Mouse (Mus musculus) intestine, embryonic 16.5 days (tissue): ENCODE data around the gene Arsg. TPM values are rescaled to one million over a fixed set of nuclear protein-coding genes. Genes with fewer than 3 reads are reported as not detected.
"Not testable (repeated sequence)": the region's sequence is repeated elsewhere in the genome, so short reads cannot be mapped to it uniquely, and the experiment has no call there.

Experiments
- ATAC-seq: fragments of 200-750 bp; cut with Nextera tagmentation; 2 replicates; pipeline ENCODE4 v1.8.0; 2017; ENCODE audit warnings: moderate TSS enrichment, moderate library complexity
- H3K27ac ChIP-seq: fragments of 300-500 bp; sonication (generic); 2 replicates; pipeline ENCODE4 v1.5.1; 2014; ENCODE audit warnings: mild to moderate bottlenecking, low read length
- H3K27me3 ChIP-seq: fragments of 300-500 bp; sonication (generic); replicated peaks from 2 replicates; pipeline ENCODE4 v1.6.1; 2014; ENCODE audit warnings: low read length, control low read depth, mixed read lengths; ENCODE audit not compliant: control insufficient read depth, insufficient read depth
- H3K36me3 ChIP-seq: fragments of 300-500 bp; sonication (generic); 2 replicates; pipeline ENCODE4 v1.6.1; 2014; ENCODE audit warnings: low read length, control low read depth; ENCODE audit not compliant: control insufficient read depth, insufficient read depth
- H3K4me1 ChIP-seq: fragments of 300-500 bp; sonication (generic); 2 replicates; pipeline ENCODE4 v1.6.1; 2014; ENCODE audit warnings: low read length, control low read depth, mixed read lengths; ENCODE audit not compliant: control insufficient read depth, insufficient read depth
- H3K4me2 ChIP-seq: fragments of 300-500 bp; sonication (generic); 2 replicates; pipeline ENCODE4 v1.6.1; 2014; ENCODE audit warnings: low read depth, low read length, control low read depth
- H3K4me3 ChIP-seq: fragments of 300-500 bp; sonication (generic); 2 replicates; pipeline ENCODE4 v1.5.1; 2014; ENCODE audit warnings: mild to moderate bottlenecking, low read length
- H3K9ac ChIP-seq: fragments of 300-500 bp; sonication (generic); 2 replicates; pipeline ENCODE4 v1.6.1; 2014; ENCODE audit warnings: low read depth, low read length
- H3K9me3 ChIP-seq: fragments of 300-500 bp; sonication (generic); 2 replicates; pipeline ENCODE4 v1.6.1; 2016; ENCODE audit warnings: low read length, control low read depth; ENCODE audit not compliant: control insufficient read depth
- WGBS: fragments of 180-500 bp; shearing (Covaris S2); extraction: QIAGEN DNeasy Blood & Tissue Kit; methylation state at CpG from one replicate; pipeline ENCODE4 v1.1.7; 2014; 5-methylcytosine and 5-hydroxymethylcytosine counted together
- polyA plus RNA-seq: library from polyadenylated mRNA; unstranded; fragments of >200 nt; fragmentation: Nextera tagmentation; extraction: Ambion mirVana; gene quantifications from 2 replicates; pipeline ENCODE4 v1.2.1, GENCODE M21; 2015

The Arsg gene
- polyA plus RNA-seq, 1 experiment from 2014 or later: 3.1 TPM

DNA sequence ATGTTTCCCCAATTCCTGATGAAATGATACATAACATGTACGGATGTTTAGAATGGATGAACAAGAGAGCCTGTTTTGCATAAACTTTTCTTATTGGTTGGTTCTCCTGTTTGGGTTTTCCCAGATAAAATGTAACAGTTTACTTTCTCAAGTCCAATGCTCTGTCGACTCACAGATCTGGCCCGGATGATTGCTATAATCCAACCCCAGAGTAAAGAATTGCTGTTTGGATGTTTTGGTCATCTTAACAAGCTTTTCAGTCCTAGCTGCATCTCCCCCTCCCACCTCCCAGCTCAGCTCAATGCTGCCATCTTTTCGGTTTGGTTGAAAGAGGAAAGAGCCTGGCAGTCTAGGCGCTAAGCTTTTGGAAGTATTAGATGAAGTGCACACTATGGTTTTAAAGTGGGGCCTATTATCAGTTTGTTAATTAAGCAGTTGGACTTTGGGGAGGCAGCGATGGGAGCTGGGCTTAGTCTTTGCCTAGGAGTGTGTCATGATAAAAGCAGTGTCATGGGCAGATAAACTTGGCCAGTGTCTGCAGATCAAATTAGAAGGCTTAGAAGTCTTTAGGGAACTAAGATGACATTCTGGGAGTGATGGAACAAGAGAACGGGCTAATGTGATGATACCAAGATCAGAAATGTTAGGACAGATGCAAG, 139.8 kb downstream of the Arsg start:
- Histone ChIP-seq H3K9ac (no peak overlapping the region), H3K4me3 (no peak overlapping the region), H3K27me3 (no peaks in the 10 kb centered on the region), H3K36me3 (no peaks in the 10 kb centered on the region), H3K27ac (no peak overlapping the region), H3K4me1 (peaks cover 16% of the 10 kb centered on the region), H3K9me3 (no peaks in the 10 kb centered on the region), H3K4me2 (no peak overlapping the region)
- no peak for ATAC-seq
- 65% methylated on average over 7 of the region's 7 CpGs for WGBS

- no peak overlapping the region for H3K4me2 ChIP-seq
- no peak overlapping the region for H3K9ac ChIP-seq
- no peaks in the 10 kb centered on the region for H3K27me3 ChIP-seq
- H3K4me1 ChIP-seq: peaks cover 7% of the 10 kb centered on the region
- H3K36me3 ChIP-seq: no peaks in the 10 kb centered on the region
- no peak overlapping the region for H3K27ac ChIP-seq
- 64% methylated on average over 9 of the region's 9 CpGs for WGBS
- ATAC-seq: no peak
- H3K4me3 ChIP-seq: no peak overlapping the region
- no peaks in the 10 kb centered on the region for H3K9me3 ChIP-seq
Measured at GRCm38 (mm10) chr11:109615286-109615685, 142.1 kb downstream of the Arsg start.

- no peak overlapping the region for H3K4me2 ChIP-seq
- no peak overlapping the region for H3K9ac ChIP-seq
- H3K27ac ChIP-seq: no peak overlapping the region
- no peaks in the 10 kb centered on the region for H3K9me3 ChIP-seq
- H3K4me3 ChIP-seq: no peak overlapping the region
- no peaks in the 10 kb centered on the region for H3K27me3 ChIP-seq
- no peak for ATAC-seq
- 74% methylated on average over 4 of the region's 4 CpGs for WGBS
- H3K4me1 ChIP-seq: peaks cover 3% of the 10 kb centered on the region; the same call in 1 of the 2 replicates
- no peaks in the 10 kb centered on the region for H3K36me3 ChIP-seq
Measured at GRCm38 (mm10) chr11:109616352-109616751, 143.2 kb downstream of the Arsg start.

DNA sequence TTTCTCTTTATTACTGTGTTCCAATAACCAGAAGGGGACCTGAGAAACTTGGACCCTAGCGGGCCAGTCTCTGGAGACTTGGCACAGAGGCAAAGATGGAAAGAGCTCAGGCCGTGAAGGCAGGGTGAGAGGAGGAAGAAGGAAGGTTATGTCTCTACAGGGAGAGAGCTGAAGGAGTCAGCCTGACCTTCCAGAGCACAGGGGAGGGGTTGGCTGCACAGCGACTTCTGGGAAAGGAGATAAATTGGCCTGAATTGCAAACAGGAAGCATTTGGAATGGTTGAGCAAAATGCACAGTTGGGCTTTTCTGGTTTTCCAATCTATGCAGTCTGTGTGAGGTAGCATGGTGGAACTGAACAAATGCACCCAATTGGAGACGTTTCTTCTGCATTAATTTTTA, 143.6 kb downstream of the Arsg start:
- WGBS: 50% methylated on average over 4 of the region's 4 CpGs
- Histone ChIP-seq H3K9me3 (no peaks in the 10 kb centered on the region), H3K9ac (no peak overlapping the region), H3K27ac (no peak overlapping the region), H3K4me2 (no peak overlapping the region), H3K4me3 (no peak overlapping the region), H3K36me3 (no peaks in the 10 kb centered on the region), H3K4me1 (peaks cover 3% of the 10 kb centered on the region; the same call in 1 of the 2 replicates), H3K27me3 (no peaks in the 10 kb centered on the region)
- no peak for ATAC-seq

GRCm38 (mm10) chr11:109619055-109619454, 145.9 kb downstream of the Arsg start:
- ATAC-seq, H3K4me3 ChIP-seq, H3K4me1 ChIP-seq, H3K9ac ChIP-seq, H3K27me3 ChIP-seq, H3K4me2 ChIP-seq, H3K27ac ChIP-seq, H3K36me3 ChIP-seq, H3K9me3 ChIP-seq: not testable (repeated sequence)
- 33% methylated on average over 8 of the region's 8 CpGs for WGBS

- H3K27ac ChIP-seq: no peak overlapping the region
- ATAC-seq: no peak
- H3K4me2 ChIP-seq: no peak overlapping the region
- no peak overlapping the region for H3K4me3 ChIP-seq
- H3K4me1 ChIP-seq: peaks cover 9% of the 10 kb centered on the region; the same call in 1 of the 2 replicates
- no peaks in the 10 kb centered on the region for H3K9me3 ChIP-seq
- no peaks in the 10 kb centered on the region for H3K27me3 ChIP-seq
- H3K9ac ChIP-seq: no peak overlapping the region
- WGBS: 80% methylated on average over 6 of the region's 6 CpGs
- no peaks in the 10 kb centered on the region for H3K36me3 ChIP-seq
Measured at GRCm38 (mm10) chr11:109620356-109620755, 147.2 kb downstream of the Arsg start.

- H3K4me1 ChIP-seq: peaks cover 9% of the 10 kb centered on the region; the same call in 1 of the 2 replicates
- H3K4me2 ChIP-seq: no peak overlapping the region
- H3K4me3 ChIP-seq: no peak overlapping the region
- no peak overlapping the region for H3K9ac ChIP-seq
- H3K9me3 ChIP-seq: no peaks in the 10 kb centered on the region
- WGBS: 13% methylated on average over 2 of the region's 2 CpGs
- no peak overlapping the region for H3K27ac ChIP-seq
- ATAC-seq: peak; percentile 39; the same call in 1 of the 2 replicates
- no peaks in the 10 kb centered on the region for H3K36me3 ChIP-seq
- no peaks in the 10 kb centered on the region for H3K27me3 ChIP-seq
Measured at GRCm38 (mm10) chr11:109621183-109621582, 148.0 kb downstream of the Arsg start.

DNA sequence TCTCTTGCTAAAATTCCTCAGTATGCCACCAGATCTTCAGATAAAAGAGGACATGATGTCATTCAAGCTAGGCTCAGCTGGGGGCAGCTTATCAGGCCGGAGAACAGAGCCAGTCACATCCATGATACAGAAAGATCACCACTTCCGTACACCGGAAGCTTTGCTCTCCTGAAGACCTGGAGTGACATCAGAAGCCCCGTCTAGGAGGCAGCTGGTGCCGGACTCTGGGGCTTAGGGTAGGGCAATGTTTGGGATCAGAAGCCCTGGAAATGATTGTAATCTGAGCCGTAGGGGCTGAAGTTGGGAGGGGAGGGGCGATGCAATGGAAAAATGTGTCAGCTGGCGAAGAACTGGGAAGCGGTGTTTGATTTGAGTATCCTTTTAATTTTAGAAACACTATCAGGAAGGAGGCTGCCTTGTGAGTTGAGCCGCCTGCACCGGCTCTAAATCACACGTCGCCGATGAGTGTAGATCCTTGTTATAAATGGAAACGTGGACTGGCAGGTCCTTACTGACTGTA, 149.4 kb downstream of the Arsg start:
- Histone ChIP-seq H3K27me3 (no peaks in the 10 kb centered on the region), H3K4me2 (peak overlapping the region; percentile 46), H3K36me3 (no peaks in the 10 kb centered on the region), H3K27ac (no peak overlapping the region), H3K9ac (0 out of 2 replicates have a peak overlapping the region, but pooled peaks have one; percentile 31), H3K4me1 (peaks cover 6% of the 10 kb centered on the region; the same call in 1 of the 2 replicates), H3K9me3 (no peaks in the 10 kb centered on the region), H3K4me3 (peak overlapping the region; percentile 21; the same call in 1 of the 2 replicates)
- 19% methylated on average over 15 of the region's 15 CpGs for WGBS
- ATAC-seq: peak; percentile 47; the same call in 1 of the 2 replicates
